Mouse (Mus musculus) 3134 (cell line): ENCODE measurements around the gene Tex14.
A peak's percentile ranks its signal among the peaks of the same experiment; 100 is the strongest.

ENCODE experiments used
- DNase-seq: peaks from one replicate; pipeline ENCODE4 v3.0.0-alpha.2; 2011; ENCODE audit warnings: low spot score; ENCODE audit not compliant: insufficient read length; ENCODE audit errors: extremely low read depth

Gene Tex14

GRCm38 (mm10) chr11:87587211-87587874 lies 182.5 kb downstream of the Tex14 start:
- no peak for DNase-seq

DNA sequence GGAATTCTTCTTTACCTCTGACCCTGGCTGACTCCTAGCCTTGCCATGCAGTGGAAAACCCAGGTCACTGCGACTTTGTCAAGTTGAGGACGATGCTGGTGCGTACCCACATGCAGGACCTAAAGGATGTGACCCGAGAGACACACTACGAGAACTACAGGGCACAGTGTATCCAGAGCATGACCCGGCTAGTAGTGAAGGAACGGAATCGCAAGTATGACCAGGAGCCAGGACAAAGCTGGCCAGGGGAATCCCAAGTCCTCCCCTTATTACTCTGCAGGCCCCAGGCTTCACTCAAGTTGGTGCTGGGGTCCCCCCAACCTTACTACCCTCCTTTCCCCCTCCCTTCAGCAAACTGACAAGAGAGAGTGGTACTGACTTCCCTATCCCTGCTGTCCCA lies 184.7 kb downstream of the Tex14 start:
- no peak for DNase-seq

DNA sequence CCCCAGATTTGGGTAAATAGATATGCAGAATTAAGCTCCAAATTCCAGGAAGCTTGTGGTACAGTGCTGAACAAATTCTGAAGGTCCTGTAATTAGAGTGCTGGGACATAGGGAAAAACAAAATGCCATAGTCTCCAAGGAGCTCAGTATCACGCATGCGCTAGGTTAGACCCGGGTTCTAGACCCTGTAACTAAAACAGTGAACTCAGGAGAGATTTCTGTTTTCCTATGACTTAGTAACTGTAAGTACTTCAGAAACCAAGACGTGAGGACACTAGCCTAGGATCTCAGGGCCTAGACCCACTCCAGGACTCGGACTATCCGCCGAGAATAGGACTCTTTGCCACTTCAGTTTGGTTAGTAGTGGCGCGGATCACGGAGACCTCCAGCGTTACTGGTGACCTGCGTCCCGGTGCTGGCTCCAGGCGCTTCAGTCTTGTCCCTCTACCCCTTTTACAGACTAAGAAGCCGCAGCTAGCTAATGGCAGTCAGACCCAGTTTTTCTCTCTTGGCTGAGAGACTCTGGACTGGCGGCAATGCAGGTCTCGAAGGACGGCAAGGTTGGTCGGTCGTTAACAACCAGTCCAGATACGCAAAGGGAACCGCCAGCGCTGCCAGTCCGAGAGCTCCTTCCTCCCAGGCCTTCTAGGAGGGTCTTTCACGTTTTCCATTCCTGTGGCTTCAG lies 186.1 kb downstream of the Tex14 start:
- peak; percentile 60 for DNase-seq

GRCm38 (mm10) chr11:87591526-87592353 lies 186.9 kb downstream of the Tex14 start, which contains the start of gene Mtmr4:
Gene Mtmr4, plus strand, starts transcription at chr11:87592162.
- DNase-seq, result peak; percentile 100

- no peak for DNase-seq
Observed at GRCm38 (mm10) chr11:87592354-87592695, 187.5 kb downstream of the Tex14 start.

DNA sequence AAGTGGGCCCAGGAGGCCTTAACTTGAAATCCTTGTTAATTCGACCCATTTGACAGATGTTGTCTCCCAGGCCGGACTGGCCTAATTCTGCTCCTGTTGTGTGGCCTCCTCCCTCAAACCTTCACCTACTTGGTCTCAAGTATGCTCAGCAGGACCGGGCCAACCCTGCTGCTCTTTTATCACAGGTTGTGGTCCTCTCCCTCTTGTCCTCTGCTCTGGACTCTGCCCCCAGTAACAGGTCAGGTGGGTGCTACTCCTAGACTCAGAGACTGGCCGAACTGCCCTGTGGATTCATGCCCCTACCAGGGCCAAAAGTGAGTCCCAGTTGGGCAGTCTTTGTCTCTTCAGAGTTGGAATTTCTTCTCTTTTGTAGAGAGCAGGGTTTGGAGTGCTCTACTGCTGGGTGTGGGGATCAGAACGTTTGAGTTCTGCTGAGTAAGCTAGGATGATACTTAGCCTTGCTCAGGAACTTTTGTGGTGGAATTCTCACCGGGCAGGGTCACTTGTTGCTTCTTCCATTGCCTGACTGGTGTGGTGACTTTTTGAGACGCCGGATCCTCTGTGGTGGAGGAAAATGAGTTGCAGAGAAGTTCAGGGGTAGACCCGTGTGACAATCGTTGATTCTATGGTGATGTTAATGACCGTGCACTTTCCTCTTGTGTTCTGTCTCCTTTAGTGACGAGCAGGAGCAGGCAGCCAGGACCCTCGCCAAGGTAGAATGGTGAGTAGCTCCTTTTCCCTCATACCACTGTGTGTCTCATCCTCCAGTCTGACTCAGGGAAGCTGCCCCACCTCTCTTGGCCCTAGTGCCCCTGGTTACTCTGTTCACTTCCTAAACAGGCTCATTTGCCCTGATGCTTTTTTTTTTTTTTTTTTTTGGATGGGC lies 188.1 kb downstream of the Tex14 start:
- DNase-seq, result peak; percentile 51

GRCm38 (mm10) chr11:87595327-87595841 lies 190.5 kb downstream of the Tex14 start:
- DNase-seq, result peak; percentile 90

DNA sequence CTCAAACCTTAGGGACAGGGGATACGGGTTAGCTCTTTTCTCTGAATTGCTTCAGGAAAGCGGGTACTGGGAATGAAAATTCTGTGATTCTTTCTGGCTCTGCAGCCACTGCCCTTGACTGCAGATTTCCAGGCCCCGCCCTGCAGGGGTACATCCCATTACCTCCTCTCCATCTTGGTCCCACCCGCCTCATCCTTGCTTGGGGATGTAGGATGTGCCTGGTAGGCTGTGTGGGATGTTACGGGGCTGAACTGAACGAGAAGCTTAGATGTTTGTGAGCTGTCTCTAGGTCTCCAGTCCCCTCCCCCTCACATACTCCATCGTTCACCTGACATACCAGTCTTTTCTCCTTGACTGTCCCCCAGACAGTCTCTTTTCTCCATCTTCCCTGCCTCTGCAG lies 191.1 kb downstream of the Tex14 start:
- no peak for DNase-seq

- no peak for DNase-seq
Observed at GRCm38 (mm10) chr11:87596492-87596891, 191.6 kb downstream of the Tex14 start.

DNA sequence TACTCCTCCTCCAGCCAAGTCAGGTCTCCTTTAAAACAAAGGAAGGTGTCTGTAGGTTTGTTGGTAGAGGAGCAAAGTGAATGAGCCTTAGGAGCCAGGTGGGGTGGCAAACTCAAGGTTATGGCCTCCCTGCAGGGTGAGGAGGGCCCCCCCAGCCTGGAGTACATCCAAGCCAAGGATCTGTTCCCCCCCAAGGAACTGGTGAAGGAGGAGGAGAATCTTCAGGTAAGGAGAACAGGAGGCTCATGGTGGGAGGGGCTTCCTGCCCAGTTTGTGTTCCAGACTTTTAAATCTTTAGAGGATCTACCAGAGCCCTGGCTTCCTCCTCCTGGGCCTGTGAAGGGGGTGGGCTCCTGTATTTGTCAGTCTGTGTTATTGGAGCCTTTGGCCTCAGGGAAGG lies 192.2 kb downstream of the Tex14 start:
- DNase-seq, result no peak

DNA sequence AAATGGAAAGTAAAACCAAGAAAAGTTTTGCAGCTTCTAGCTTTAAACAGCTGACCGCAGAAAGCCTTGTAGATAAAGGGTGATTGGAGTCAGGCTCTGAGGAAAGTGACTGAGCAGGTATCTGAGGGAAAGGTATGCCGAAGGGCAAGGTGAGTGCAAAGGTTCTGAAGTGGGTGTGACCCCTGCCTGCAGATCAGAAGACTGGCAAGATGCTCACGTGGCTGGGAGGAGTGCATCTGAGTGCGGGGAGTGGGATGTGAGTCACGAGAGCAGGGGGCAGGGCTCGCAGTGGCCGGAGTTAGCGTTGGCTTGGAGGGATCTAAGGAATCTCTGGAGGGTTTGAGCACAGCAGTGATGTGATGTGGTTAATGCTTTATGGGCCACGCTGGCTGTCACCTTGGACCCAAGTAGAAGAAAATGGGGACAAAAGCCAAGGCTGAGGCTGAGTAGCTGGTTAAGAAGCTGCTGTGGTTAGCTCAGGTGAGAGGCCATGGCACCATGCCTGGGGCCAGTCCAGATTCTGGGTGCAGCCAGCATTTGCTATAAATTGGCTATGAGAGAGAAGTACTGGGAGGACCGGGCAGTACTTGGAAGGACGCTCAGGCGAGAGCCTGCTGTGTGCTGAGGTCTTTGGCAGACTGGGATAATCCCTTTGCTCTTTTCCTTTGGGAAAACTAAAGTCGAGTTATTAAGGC lies 194.7 kb downstream of the Tex14 start:
- DNase-seq, result no peak

GRCm38 (mm10) chr11:87600322-87600853 lies 195.5 kb downstream of the Tex14 start:
- no peak for DNase-seq

DNA sequence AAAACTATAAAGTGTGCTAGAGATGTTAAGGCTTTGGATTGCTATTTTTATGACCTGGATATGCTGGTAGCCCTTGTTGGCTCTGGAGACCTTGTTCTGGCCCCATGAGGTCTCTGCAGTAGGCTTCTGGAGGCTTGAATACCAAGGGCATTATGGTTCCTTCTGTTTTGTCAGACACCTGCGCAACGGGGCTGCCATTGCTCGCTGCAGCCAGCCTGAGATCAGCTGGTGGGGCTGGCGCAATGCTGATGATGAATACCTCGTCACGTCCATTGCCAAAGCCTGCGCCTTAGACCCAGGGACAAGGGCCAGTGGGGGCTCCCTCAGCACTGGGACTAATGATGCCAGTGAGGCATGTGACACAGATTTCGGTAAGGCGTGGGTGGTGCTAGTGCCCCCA lies 197.4 kb downstream of the Tex14 start:
- DNase-seq, result no peak

DNA sequence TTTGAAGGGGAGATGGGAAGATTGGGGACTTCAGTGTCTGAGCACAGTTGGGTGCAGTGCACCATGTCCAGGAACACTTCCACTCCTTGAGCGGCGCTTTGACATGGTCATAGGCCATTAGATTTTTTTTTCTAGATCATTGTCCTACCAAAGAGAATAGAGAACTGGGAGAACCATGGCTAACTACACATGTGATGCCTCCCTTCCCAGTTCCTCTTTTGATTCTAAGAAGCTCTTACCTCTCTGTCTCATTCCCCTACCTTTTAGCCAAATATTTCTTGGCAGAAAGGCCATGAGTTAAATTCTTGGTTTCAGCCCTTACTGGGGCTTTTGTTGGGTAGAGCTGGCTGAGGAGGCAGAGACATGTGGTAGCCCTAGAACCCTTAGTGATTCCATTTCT lies 198.7 kb downstream of the Tex14 start:
- no peak for DNase-seq
